In genomic region chr2:93482036-93482644, GRCm38 (mm10) we compare ENCODE assay signal across 21 mouse cellular contexts. TPM values are rescaled to one million over a fixed set of nuclear protein-coding genes. Genes with fewer than 3 reads are reported as not detected.
DNase-seq lines count a peak whose midpoint lies in the region; ATAC-seq and TF ChIP-seq lines count a peak whose summit lies in the region.
"Had no signal": no experiment of that assay in that cellular context is flagged by ENCODE, and none has a peak within 500 bp of the region (broad histone marks: within the 10 kb centered on the region; RNA-seq: fewer than 3 reads in every experiment).

No protein-coding gene starts in this region.

- no peak overlapping the region for H3K4me3 ChIP-seq in forebrain, embryonic 16.5 days (replicated peaks; ENCODE audit: low read length)
- H3K4me3 ChIP-seq in forebrain, embryonic 11.5 days (ENCODE audit: low read depth, low read length): no peak overlapping the region
- H3K4me3 ChIP-seq in limb, embryonic 10.5 days: no peak overlapping the region
- no peak overlapping the region for H3K4me3 ChIP-seq in kidney, embryonic 14.5 days (ENCODE audit: low read length)
- no peak overlapping the region for H3K4me3 ChIP-seq in intestine, postnatal 0 days (ENCODE audit: low read depth, low read length)
- H3K4me3 ChIP-seq: liver, embryonic 15.5 days had no signal

- 52% methylated on average over 6 of the region's 6 CpGs for WGBS in forebrain, embryonic 16.5 days
- 45% methylated on average over 6 of the region's 6 CpGs for WGBS in forebrain, embryonic 11.5 days
- 28% methylated on average over 6 of the region's 6 CpGs for WGBS in limb, embryonic 10.5 days
- 40% methylated on average over 6 of the region's 6 CpGs for WGBS in kidney, embryonic 14.5 days
- WGBS in intestine, postnatal 0 days: 57% methylated on average over 6 of the region's 6 CpGs

- no peaks in the 10 kb centered on the region for H3K36me3 ChIP-seq in forebrain, embryonic 16.5 days (ENCODE audit: control insufficient read depth, insufficient read depth)
- no peaks in the 10 kb centered on the region for H3K36me3 ChIP-seq in forebrain, embryonic 11.5 days (ENCODE audit: control insufficient read depth, insufficient read depth, low read length)
- no peaks in the 10 kb centered on the region for H3K36me3 ChIP-seq in limb, embryonic 10.5 days
- H3K36me3 ChIP-seq in kidney, embryonic 14.5 days (ENCODE audit: control insufficient read depth, insufficient read depth, low read length): no peaks in the 10 kb centered on the region
- no peaks in the 10 kb centered on the region for H3K36me3 ChIP-seq in intestine, postnatal 0 days (ENCODE audit: control insufficient read depth, insufficient read depth)
- H3K36me3 ChIP-seq: liver, embryonic 15.5 days had no signal

- no peak overlapping the region for H3K4me2 ChIP-seq in forebrain, embryonic 16.5 days (ENCODE audit: low read length)
- no peak overlapping the region for H3K4me2 ChIP-seq in forebrain, embryonic 11.5 days (ENCODE audit: low read depth, low read length, severe bottlenecking)
- no peak overlapping the region for H3K4me2 ChIP-seq in kidney, embryonic 14.5 days (replicated peaks; ENCODE audit: low read depth, low read length)
- no peak overlapping the region for H3K4me2 ChIP-seq in intestine, postnatal 0 days (replicated peaks; ENCODE audit: low read depth)
- H3K4me2 ChIP-seq: liver, embryonic 15.5 days had no signal

- intact Hi-C loops in left cerebral cortex, postnatal 25 days (cut with DNase I): no loop called here

- TF ChIP-seq CTCF in intestine, postnatal 0 days (IDR thresholded peaks at IDR 0.05; ENCODE audit: low read depth): no peak

- no peaks in the 10 kb centered on the region for H3K9me3 ChIP-seq in forebrain, embryonic 16.5 days (ENCODE audit: control insufficient read depth, low read length)
- no peaks in the 10 kb centered on the region for H3K9me3 ChIP-seq in forebrain, embryonic 11.5 days (ENCODE audit: control insufficient read depth, low read length)
- H3K9me3 ChIP-seq in limb, embryonic 10.5 days (replicated peaks): no peaks in the 10 kb centered on the region
- no peaks in the 10 kb centered on the region for H3K9me3 ChIP-seq in kidney, embryonic 14.5 days (ENCODE audit: control insufficient read depth, low read length)
- H3K9me3 ChIP-seq in intestine, postnatal 0 days (ENCODE audit: control insufficient read depth): no peaks in the 10 kb centered on the region
- H3K9me3 ChIP-seq: liver, embryonic 15.5 days had no signal

- 0 out of 2 replicates have a peak, but pooled peaks have one; percentile 5 for ATAC-seq in forebrain, embryonic 16.5 days
- ATAC-seq in forebrain, embryonic 11.5 days (replicated peaks; ENCODE audit: low FRiP score): no peak
- no peak for ATAC-seq in kidney, embryonic 14.5 days (ENCODE audit: low FRiP score, low TSS enrichment)
- ATAC-seq in intestine, postnatal 0 days: no peak
- ATAC-seq: activated CD4-positive, CD25-positive, alpha-beta regulatory T cell, adult 4 months; forebrain, postnatal 0 days; hindbrain, embryonic 16.5 days; Patski had no signal

- H3K9ac ChIP-seq in forebrain, embryonic 16.5 days (replicated peaks; ENCODE audit: low read depth, low read length): no peak overlapping the region
- H3K9ac ChIP-seq in forebrain, embryonic 11.5 days (ENCODE audit: low read length): no peak overlapping the region
- no peak overlapping the region for H3K9ac ChIP-seq in kidney, embryonic 14.5 days (ENCODE audit: low read depth, low read length)
- no peak overlapping the region for H3K9ac ChIP-seq in intestine, postnatal 0 days (ENCODE audit: low read depth, low read length)
- H3K9ac ChIP-seq: forebrain, postnatal 0 days; liver, embryonic 15.5 days had no signal

- DNase-seq in forebrain, embryonic 11.5 days (ENCODE audit: low spot score): no peak
- DNase-seq in retina, postnatal 1 day: peak; percentile 20
- DNase-seq in retina, embryonic 14.5 days (ENCODE audit: low spot score): no peak
- DNase-seq in limb, embryonic 10.5 days (ENCODE audit: low spot score): no peak
- no peak for DNase-seq in left cerebral cortex, postnatal 25 days (ENCODE audit: low spot score in 2 of 2)
- DNase-seq: adrenal gland, postnatal 14 days; cerebellum, adult 8-10 months; forebrain, postnatal 0 days; heart, adult 11 months; kidney, adult 2 months; kidney, postnatal 36 days; layer of hippocampus, adult 9-11 months; lung, postnatal 10 days; right cerebral cortex, postnatal 25 days had no signal

- peaks cover 2% of the 10 kb centered on the region; the same call in 1 of the 2 replicates for H3K4me1 ChIP-seq in forebrain, embryonic 16.5 days (replicated peaks; ENCODE audit: control insufficient read depth, insufficient read depth, low read length)
- no peaks in the 10 kb centered on the region for H3K4me1 ChIP-seq in forebrain, embryonic 11.5 days (replicated peaks; ENCODE audit: control insufficient read depth, insufficient read depth, low read length)
- H3K4me1 ChIP-seq in limb, embryonic 10.5 days: peaks cover 47% of the 10 kb centered on the region
- 0 out of 2 replicates have a peak, but pooled peaks cover 3% of the 10 kb centered on the region for H3K4me1 ChIP-seq in kidney, embryonic 14.5 days (ENCODE audit: control insufficient read depth, insufficient read depth, low read length)
- no peaks in the 10 kb centered on the region for H3K4me1 ChIP-seq in intestine, postnatal 0 days (replicated peaks; ENCODE audit: control insufficient read depth, insufficient read depth, low read length)
- H3K4me1 ChIP-seq: liver, embryonic 15.5 days had no signal

- no peaks in the 10 kb centered on the region for H3K27me3 ChIP-seq in forebrain, embryonic 16.5 days (replicated peaks; ENCODE audit: control insufficient read depth, insufficient read depth, low read length)
- H3K27me3 ChIP-seq in forebrain, embryonic 11.5 days (ENCODE audit: control insufficient read depth, insufficient read depth, low read length): no peaks in the 10 kb centered on the region
- peaks cover 33% of the 10 kb centered on the region for H3K27me3 ChIP-seq in limb, embryonic 10.5 days (ENCODE audit: low read depth, poor library complexity, severe bottlenecking)
- H3K27me3 ChIP-seq in kidney, embryonic 14.5 days (ENCODE audit: control insufficient read depth, insufficient read depth, low read length): no peaks in the 10 kb centered on the region
- H3K27me3 ChIP-seq in intestine, postnatal 0 days (replicated peaks; ENCODE audit: control insufficient read depth, insufficient read depth, low read length): no peaks in the 10 kb centered on the region

- no peak overlapping the region for H3K27ac ChIP-seq in forebrain, embryonic 16.5 days (ENCODE audit: low read length)
- no peak overlapping the region for H3K27ac ChIP-seq in forebrain, embryonic 11.5 days (ENCODE audit: low read depth, low read length)
- H3K27ac ChIP-seq in limb, embryonic 10.5 days: peak overlapping the region; percentile 80
- H3K27ac ChIP-seq in kidney, embryonic 14.5 days (ENCODE audit: low read depth, low read length): no peak overlapping the region
- no peak overlapping the region for H3K27ac ChIP-seq in intestine, postnatal 0 days (ENCODE audit: low read depth, low read length)
- H3K27ac ChIP-seq: liver, embryonic 15.5 days had no signal

RNA-seq across cellular contexts. Expression of gene Cd82, which starts 19.2 kb away (rescaled TPM):
- polyA plus RNA-seq in forebrain, embryonic 16.5 days (2015; fragmentation: Nextera tagmentation; extraction: Ambion mirVana): 18.3 and 22.1 TPM in 2 replicates
- polyA plus RNA-seq in forebrain, embryonic 11.5 days (2014; fragmentation: Nextera tagmentation; extraction: Ambion mirVana): 4.5 and 5.2 TPM in 2 replicates
- 4.1 and 7.2 TPM in 2 replicates for polyA plus RNA-seq in limb, embryonic 10.5 days (2016; fragmentation: Nextera tagmentation; extraction: Ambion mirVana)
- polyA plus RNA-seq in kidney, embryonic 14.5 days (2014; fragmentation: Nextera tagmentation; extraction: Ambion mirVana): 17.4 and 27.4 TPM in 2 replicates
- 184 and 199 TPM in 2 replicates for polyA plus RNA-seq in intestine, postnatal 0 days (2015; fragmentation: Nextera tagmentation; extraction: Ambion mirVana)
- 10 to 100 TPM; 15.7 to 16.3 TPM for total RNA-seq in left cerebral cortex, postnatal 25 days (2021)
